Mouse (Mus musculus) hindbrain, embryonic 14.5 days (tissue): ENCODE results near the gene Polr2i. TPM values are rescaled to one million over a fixed set of nuclear protein-coding genes. Genes with fewer than 3 reads are reported as not detected.
"Not testable (repeated sequence)": the region's sequence is repeated elsewhere in the genome, so short reads cannot be mapped to it uniquely, and the experiment has no call there.

Experiments used
- ATAC-seq: fragments of 200-750 bp; cut with Nextera tagmentation; 2 replicates; pipeline ENCODE4 v1.8.0; 2017; ENCODE audit warnings: moderate number of reproducible peaks, mild to moderate bottlenecking, moderate TSS enrichment, moderate library complexity; ENCODE audit not compliant: low FRiP score
- DNase-seq: peaks from one replicate; pipeline ENCODE4 v3.0.0-alpha.2; 2015; ENCODE audit warnings: low spot score
- H3K27ac ChIP-seq: fragments of 300-500 bp; sonication (generic); 2 replicates; pipeline ENCODE4 v1.5.1; 2014; ENCODE audit warnings: mild to moderate bottlenecking, moderate library complexity
- H3K27me3 ChIP-seq: fragments of 300-500 bp; sonication (generic); 2 replicates; pipeline ENCODE4 v1.6.1; 2014; ENCODE audit warnings: mild to moderate bottlenecking, low read length, mixed read lengths; ENCODE audit not compliant: control insufficient read depth, insufficient read depth
- H3K36me3 ChIP-seq: fragments of 300-500 bp; sonication (generic); replicated peaks from 2 replicates; pipeline ENCODE4 v1.6.1; 2014; ENCODE audit not compliant: control insufficient read depth, insufficient read depth
- H3K4me1 ChIP-seq: fragments of 300-500 bp; sonication (generic); replicated peaks from 2 replicates; pipeline ENCODE4 v1.6.1; 2014; ENCODE audit warnings: antibody characterized with exemption, low read length, mixed read lengths; ENCODE audit not compliant: control insufficient read depth, insufficient read depth
- H3K4me2 ChIP-seq: fragments of 300-500 bp; sonication (generic); replicated peaks from 2 replicates; pipeline ENCODE4 v1.6.1; 2014; ENCODE audit warnings: mild to moderate bottlenecking, moderate library complexity
- H3K4me3 ChIP-seq: fragments of 300-500 bp; sonication (generic); replicated peaks from 2 replicates; pipeline ENCODE4 v1.5.1; 2014; ENCODE audit warnings: mild to moderate bottlenecking, low read length
- H3K9ac ChIP-seq: fragments of 300-500 bp; sonication (generic); 2 replicates; pipeline ENCODE4 v1.6.1; 2014
- H3K9me3 ChIP-seq: fragments of 300-500 bp; sonication (generic); 2 replicates; pipeline ENCODE4 v1.6.1; 2016; ENCODE audit warnings: low read length; ENCODE audit not compliant: control insufficient read depth
- WGBS: fragments of 180-500 bp; shearing (Covaris S2); extraction: QIAGEN DNeasy Blood & Tissue Kit; methylation state at CpG from one replicate; pipeline ENCODE4 v1.1.7; 2014; 5-methylcytosine and 5-hydroxymethylcytosine counted together
- polyA plus RNA-seq: library from polyadenylated mRNA; unstranded; fragments of >200 nt; fragmentation: Nextera tagmentation; extraction: Ambion mirVana; gene quantifications from 2 replicates; pipeline ENCODE4 v1.2.1, GENCODE M21; 2014

The Polr2i gene
- polyA plus RNA-seq, 1 experiment from 2014 or later: 199 TPM

- Histone ChIP-seq H3K4me2 (no peak overlapping the region), H3K36me3 (peaks cover 24% of the 10 kb centered on the region), H3K27me3 (no peaks in the 10 kb centered on the region), H3K9ac (no peak overlapping the region), H3K27ac (no peak overlapping the region), H3K9me3 (no peaks in the 10 kb centered on the region), H3K4me1 (peaks cover 10% of the 10 kb centered on the region), H3K4me3 (no peak overlapping the region)
- WGBS: 93% methylated on average over 15 of the region's 15 CpGs
- ATAC-seq: no peak
- no peak for DNase-seq
Observed at GRCm38 (mm10) chr7:30234276-30234858, 2.6 kb downstream of the Polr2i start.

- H3K27ac ChIP-seq: no peak overlapping the region
- peaks cover 24% of the 10 kb centered on the region for H3K36me3 ChIP-seq
- no peaks in the 10 kb centered on the region for H3K9me3 ChIP-seq
- no peak overlapping the region for H3K4me3 ChIP-seq
- H3K4me1 ChIP-seq: peaks cover 10% of the 10 kb centered on the region
- 92% methylated on average over 8 of the region's 8 CpGs for WGBS
- no peaks in the 10 kb centered on the region for H3K27me3 ChIP-seq
- H3K4me2 ChIP-seq: no peak overlapping the region
- DNase-seq (no peak), ATAC-seq (no peak)
- no peak overlapping the region for H3K9ac ChIP-seq
Observed at GRCm38 (mm10) chr7:30235091-30235490, 3.3 kb downstream of the Polr2i start.

GRCm38 (mm10) chr7:30235625-30236024, 3.9 kb downstream of the Polr2i start, which contains the start of gene Ovol3:
Ovol3 (minus strand) TSS chr7:30235725.
- H3K4me2 ChIP-seq: no peak within 1 kb of the TSS
- 75% methylated on average over 4 of the region's 4 CpGs for WGBS
- no peak within 1 kb of the TSS for H3K27ac ChIP-seq
- peaks cover 24% of the 10 kb centered on the region for H3K36me3 ChIP-seq
- no peak within 1 kb of the TSS for H3K9ac ChIP-seq
- H3K4me1 ChIP-seq: peaks cover 8% of the 10 kb centered on the region
- DNase-seq (no peak), ATAC-seq (no peak)
- H3K9me3 ChIP-seq: no peaks in the 10 kb centered on the region
- H3K4me3 ChIP-seq: no peak within 1 kb of the TSS
- no peaks in the 10 kb centered on the region for H3K27me3 ChIP-seq

GRCm38 (mm10) chr7:30237374-30237773, 5.6 kb downstream of the Polr2i start:
- H3K4me3 ChIP-seq, H3K27ac ChIP-seq, H3K4me1 ChIP-seq, DNase-seq, ATAC-seq, H3K27me3 ChIP-seq, H3K4me2 ChIP-seq, H3K9me3 ChIP-seq, H3K9ac ChIP-seq: not testable (repeated sequence)
- 95% methylated on average over 3 of the region's 3 CpGs for WGBS
- peaks cover 27% of the 10 kb centered on the region for H3K36me3 ChIP-seq

- Histone ChIP-seq H3K9ac (no peak overlapping the region), H3K9me3 (no peaks in the 10 kb centered on the region), H3K4me3 (no peak overlapping the region), H3K27ac (no peak overlapping the region), H3K36me3 (no peaks in the 10 kb centered on the region), H3K27me3 (no peaks in the 10 kb centered on the region), H3K4me1 (no peaks in the 10 kb centered on the region), H3K4me2 (no peak overlapping the region)
- ATAC-seq: no peak
- no peak for DNase-seq
- 94% methylated on average over 12 of the region's 12 CpGs for WGBS
Observed at GRCm38 (mm10) chr7:30251956-30252954, 20.5 kb downstream of the Polr2i start.

GRCm38 (mm10) chr7:30265041-30265440, 33.3 kb downstream of the Polr2i start:
- ATAC-seq (no peak), DNase-seq (no peak)
- H3K27ac ChIP-seq: no peak overlapping the region
- H3K36me3 ChIP-seq: no peaks in the 10 kb centered on the region
- H3K9ac ChIP-seq: no peak overlapping the region
- H3K4me2 ChIP-seq: no peak overlapping the region
- no peak overlapping the region for H3K4me3 ChIP-seq
- 86% methylated on average over 2 of the region's 2 CpGs for WGBS
- no peaks in the 10 kb centered on the region for H3K27me3 ChIP-seq
- H3K9me3 ChIP-seq: no peaks in the 10 kb centered on the region
- no peaks in the 10 kb centered on the region for H3K4me1 ChIP-seq

GRCm38 (mm10) chr7:30265531-30265930, 33.8 kb downstream of the Polr2i start:
- ATAC-seq: no peak

GRCm38 (mm10) chr7:30265935-30266334, 34.2 kb downstream of the Polr2i start:
- H3K36me3 ChIP-seq: no peaks in the 10 kb centered on the region
- no peak for ATAC-seq
- WGBS: 92% methylated on average over 7 of the region's 7 CpGs
- DNase-seq: no peak
- no peaks in the 10 kb centered on the region for H3K9me3 ChIP-seq
- no peaks in the 10 kb centered on the region for H3K4me1 ChIP-seq
- H3K27me3 ChIP-seq: no peaks in the 10 kb centered on the region
- H3K4me2 ChIP-seq: no peak overlapping the region
- H3K27ac ChIP-seq: no peak overlapping the region
- H3K9ac ChIP-seq: no peak overlapping the region
- H3K4me3 ChIP-seq: no peak overlapping the region

More at GRCm38 (mm10) chr7:30265531-30265930, 33.8 kb downstream of the Polr2i start:
- 93% methylated on average over 5 of the region's 5 CpGs for WGBS
- no peak overlapping the region for H3K4me2 ChIP-seq
- H3K9me3 ChIP-seq: no peaks in the 10 kb centered on the region
- H3K9ac ChIP-seq: no peak overlapping the region
- H3K4me1 ChIP-seq: no peaks in the 10 kb centered on the region
- H3K27me3 ChIP-seq: no peaks in the 10 kb centered on the region
- no peak overlapping the region for H3K27ac ChIP-seq
- H3K36me3 ChIP-seq: no peaks in the 10 kb centered on the region
- no peak for DNase-seq
- no peak overlapping the region for H3K4me3 ChIP-seq

- Histone ChIP-seq H3K4me2 (no peak overlapping the region), H3K9ac (no peak overlapping the region), H3K36me3 (no peaks in the 10 kb centered on the region), H3K9me3 (no peaks in the 10 kb centered on the region), H3K4me1 (no peaks in the 10 kb centered on the region), H3K4me3 (no peak overlapping the region), H3K27me3 (no peaks in the 10 kb centered on the region), H3K27ac (no peak overlapping the region)
- DNase-seq (no peak), ATAC-seq (no peak)
- WGBS: 80% methylated on average over 3 of the region's 3 CpGs
Observed at GRCm38 (mm10) chr7:30266780-30267179, 35.0 kb downstream of the Polr2i start.
